Mouse (Mus musculus): ENCODE measurements at regions not wholly inside any gene's neighbourhood (a gene's known extent, or its start where the extent isn't known, plus 50 kb on each side); places are given as distances from the start of the nearest gene placed in this dataset.

- no peak for TF ChIP-seq POLR2A (IDR thresholded peaks at IDR 0.05; ENCODE audit: low read depth, low read length)
- no peak for TF ChIP-seq CTCF (conservative IDR thresholded peaks at IDR 0.05; ENCODE audit: insufficient read depth, insufficient read length, low read depth, low read length)
Measured at GRCm38 (mm10) chr9:43571086-43571485, 172.7 kb upstream of the Nectin1 start.

Data from kidney, adult 2 months (tissue).